Mouse (Mus musculus) heart, embryonic 14.5 days (tissue): ENCODE measurements around the gene Awat1. TPM values are rescaled to one million over a fixed set of nuclear protein-coding genes. Genes with fewer than 3 reads are reported as not detected.

ENCODE experiments used
- ATAC-seq: fragments of 200-750 bp; cut with Nextera tagmentation; 2 replicates; pipeline ENCODE4 v1.8.0; 2017; ENCODE audit warnings: low read depth, moderate TSS enrichment; ENCODE audit not compliant: insufficient number of reproducible peaks, insufficient read depth, low FRiP score
- H3K27ac ChIP-seq, 2 experiments: fragments of 200-500 bp in 1 of 2; fragments of 300-500 bp in 1 of 2; sonication (generic) in 1 of 2; replicated peaks in 1 of 2; 2 replicates each; pipeline ENCODE4 v1.5.1; 2012 to 2014; ENCODE audit warnings: low read depth in 2 of 2, low read length in 2 of 2, control low read depth in 1 of 2, mild to moderate bottlenecking in 1 of 2, mixed read lengths in 1 of 2; ENCODE audit not compliant: control insufficient read depth in 1 of 2, insufficient read depth in 1 of 2
- H3K27me3 ChIP-seq: fragments of 300-500 bp; sonication (generic); 2 replicates; pipeline ENCODE4 v1.6.1; 2014; ENCODE audit warnings: mild to moderate bottlenecking, low read length, control low read depth; ENCODE audit not compliant: control insufficient read depth, insufficient read depth
- H3K36me3 ChIP-seq: fragments of 300-500 bp; sonication (generic); 2 replicates; pipeline ENCODE4 v1.6.1; 2014; ENCODE audit warnings: mild to moderate bottlenecking, control low read depth, low read length, mixed read lengths; ENCODE audit not compliant: control insufficient read depth, insufficient read depth
- H3K4me1 ChIP-seq, 2 experiments: fragments of 200-500 bp in 1 of 2; fragments of 300-500 bp in 1 of 2; sonication (generic) in 1 of 2; 2 replicates each; pipeline ENCODE4 v1.6.1; 2012 to 2014; ENCODE audit warnings: low read length in 2 of 2, control low read depth in 1 of 2, mixed read lengths in 1 of 2; ENCODE audit not compliant: control insufficient read depth in 2 of 2, insufficient read depth in 2 of 2
- H3K4me2 ChIP-seq: fragments of 300-500 bp; sonication (generic); 2 replicates; pipeline ENCODE4 v1.6.1; 2014; ENCODE audit warnings: mild to moderate bottlenecking, low read length
- H3K4me3 ChIP-seq, 2 experiments: fragments of 200-500 bp in 1 of 2; fragments of 300-500 bp in 1 of 2; sonication (generic) in 1 of 2; 2 replicates each; pipeline ENCODE4 v1.5.1; 2012 to 2014; ENCODE audit warnings: low read length in 2 of 2, mild to moderate bottlenecking in 2 of 2, control low read depth in 1 of 2, low read depth in 1 of 2, moderate library complexity in 1 of 2; ENCODE audit not compliant: control insufficient read depth in 1 of 2, insufficient read depth in 1 of 2
- H3K9ac ChIP-seq: fragments of 300-500 bp; sonication (generic); 2 replicates; pipeline ENCODE4 v1.6.1; 2014; ENCODE audit warnings: mild to moderate bottlenecking, low read length
- H3K9me3 ChIP-seq: fragments of 300-500 bp; sonication (generic); 2 replicates; pipeline ENCODE4 v1.6.1; 2016; ENCODE audit warnings: low read length, control low read depth; ENCODE audit not compliant: control insufficient read depth
- WGBS: fragments of 180-500 bp; shearing (Covaris S2); extraction: QIAGEN DNeasy Blood & Tissue Kit; methylation state at CpG from one replicate; pipeline ENCODE4 v1.1.7; 2014; 5-methylcytosine and 5-hydroxymethylcytosine counted together
- polyA plus RNA-seq: library from polyadenylated mRNA; unstranded; fragments of >200 nt; fragmentation: Nextera tagmentation; extraction: Ambion mirVana; gene quantifications from 2 replicates; pipeline ENCODE4 v1.2.1, GENCODE M21; 2014

The Awat1 gene
- polyA plus RNA-seq, 1 experiment from 2014 or later: not detected

- H3K4me1 ChIP-seq: no peaks in the 10 kb centered on the region
- H3K27ac ChIP-seq: no peak overlapping the region
- H3K4me2 ChIP-seq: no peak overlapping the region
- ATAC-seq: no peak
- no peaks in the 10 kb centered on the region for H3K9me3 ChIP-seq
- H3K9ac ChIP-seq: no peak overlapping the region
- no peak overlapping the region for H3K4me3 ChIP-seq
- WGBS: 52% methylated on average over 3 of the region's 3 CpGs
- H3K27me3 ChIP-seq: no peaks in the 10 kb centered on the region
- peaks cover 13% of the 10 kb centered on the region for H3K36me3 ChIP-seq
These were observed 46.4 kb downstream of the Awat1 start for GRCm38 (mm10) chrX:100618488-100618887.

GRCm38 (mm10) chrX:100621366-100621765 is 49.3 kb downstream of the Awat1 start:
- H3K9ac ChIP-seq: no peak overlapping the region
- no peaks in the 10 kb centered on the region for H3K27me3 ChIP-seq
- no peak overlapping the region for H3K27ac ChIP-seq
- H3K9me3 ChIP-seq: no peaks in the 10 kb centered on the region
- peaks cover 2 to 4% of the 10 kb centered on the region in 2 experiments; a peak in 2 of 4 replicates for H3K4me1 ChIP-seq
- H3K36me3 ChIP-seq: peaks cover 20% of the 10 kb centered on the region
- WGBS: 63% methylated on average over 2 of the region's 2 CpGs
- ATAC-seq: no peak
- no peak overlapping the region for H3K4me2 ChIP-seq
- no peak overlapping the region for H3K4me3 ChIP-seq

- Histone ChIP-seq H3K27me3 (no peaks in the 10 kb centered on the region), H3K4me3 (no peak overlapping the region), H3K4me2 (no peak overlapping the region), H3K36me3 (peaks cover 20% of the 10 kb centered on the region), H3K27ac (no peak overlapping the region), H3K4me1 (peaks cover 2 to 4% of the 10 kb centered on the region in 2 experiments; a peak in 2 of 4 replicates), H3K9ac (no peak overlapping the region), H3K9me3 (no peaks in the 10 kb centered on the region)
- no peak for ATAC-seq
- 87% methylated on average over 4 of the region's 4 CpGs for WGBS
These were observed 52.2 kb downstream of the Awat1 start for GRCm38 (mm10) chrX:100624242-100624641.

GRCm38 (mm10) chrX:100625146-100625545 is 53.1 kb downstream of the Awat1 start:
- H3K4me2 ChIP-seq: peak overlapping the region; percentile 77
- peaks cover 2 to 4% of the 10 kb centered on the region in 2 experiments; a peak in 2 of 4 replicates for H3K4me1 ChIP-seq
- H3K9ac ChIP-seq: peak overlapping the region; percentile 79
- H3K9me3 ChIP-seq: no peaks in the 10 kb centered on the region
- ATAC-seq: no peak
- no peak overlapping the region for H3K27ac ChIP-seq
- H3K36me3 ChIP-seq: peaks cover 20% of the 10 kb centered on the region
- WGBS: 42% methylated on average over 7 of the region's 7 CpGs
- peak overlapping the region; percentile 54 to 86 for H3K4me3 ChIP-seq
- H3K27me3 ChIP-seq: no peaks in the 10 kb centered on the region

GRCm38 (mm10) chrX:100625546-100625801 is 53.4 kb downstream of the Awat1 start, which contains the start of gene Kif4:
Gene Kif4 (plus strand): TSS chrX:100625737.
- Histone ChIP-seq H3K9me3 (no peaks in the 10 kb centered on the region), H3K27me3 (no peaks in the 10 kb centered on the region), H3K36me3 (peaks cover 20% of the 10 kb centered on the region), H3K27ac (peak within 1 kb of the TSS; percentile 82 to 84), H3K9ac (peak within 1 kb of the TSS; percentile 79), H3K4me1 (peaks cover 2 to 4% of the 10 kb centered on the region in 2 experiments; a peak in 2 of 4 replicates), H3K4me2 (peak within 1 kb of the TSS; percentile 77), H3K4me3 (peak within 1 kb of the TSS; percentile 54 to 86)
- WGBS: 16% methylated on average over 3 of the region's 3 CpGs
- no peak for ATAC-seq

GRCm38 (mm10) chrX:100625802-100626793 is 54.0 kb downstream of the Awat1 start, which contains the start of gene Pdzd11:
Gene Pdzd11 (minus strand): TSS chrX:100626568.
- peak within 1 kb of the TSS; percentile 54 to 86 for H3K4me3 ChIP-seq
- WGBS: 13% methylated on average over 61 of the region's 62 CpGs
- ATAC-seq: peak; percentile 99
- peaks cover 20% of the 10 kb centered on the region for H3K36me3 ChIP-seq
- H3K27me3 ChIP-seq: no peaks in the 10 kb centered on the region
- H3K27ac ChIP-seq: peak within 1 kb of the TSS; percentile 82 to 84
- peaks cover 2 to 4% of the 10 kb centered on the region in 2 experiments; a peak in 2 of 4 replicates for H3K4me1 ChIP-seq
- no peaks in the 10 kb centered on the region for H3K9me3 ChIP-seq
- peak within 1 kb of the TSS; percentile 77 for H3K4me2 ChIP-seq
- H3K9ac ChIP-seq: peak within 1 kb of the TSS; percentile 79
